Mouse (Mus musculus): Measurements from ENCODE around the gene Ptger3. TPM values are rescaled to one million over a fixed set of nuclear protein-coding genes. Genes with fewer than 3 reads are reported as not detected.

Gene Ptger3
- total RNA-seq, 2 experiments from 2014 or later, result 0.65 to 0.67 TPM

DNA sequence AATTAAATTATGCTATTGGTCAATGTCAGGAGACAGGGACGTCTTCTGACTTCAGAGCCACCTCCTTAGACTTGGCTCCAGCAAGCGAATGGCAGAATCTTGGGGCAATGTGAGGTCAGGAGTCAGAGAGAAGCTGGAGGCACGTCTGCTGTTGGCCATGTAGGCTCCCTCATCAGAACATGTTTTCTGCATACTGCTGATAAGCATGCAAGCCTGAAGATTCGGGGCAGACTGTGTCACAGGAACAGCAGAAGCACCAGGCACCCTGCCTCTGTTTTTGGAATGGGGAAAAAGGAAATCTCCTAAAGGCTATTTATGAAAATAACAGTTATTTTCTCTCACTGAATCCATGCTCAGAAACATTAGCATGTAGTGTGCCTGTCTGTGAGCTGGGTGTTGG lies 13.6 kb downstream of the Ptger3 start:
- no peak for DNase-seq
- intact Hi-C loops (cut with DNase I), result no loop called here

GRCm38 (mm10) chr3:157581755-157582154 lies 15.1 kb downstream of the Ptger3 start:
- no peak for DNase-seq
- intact Hi-C loops (cut with DNase I), result no loop called here

GRCm38 (mm10) chr3:157582626-157583405 lies 16.1 kb downstream of the Ptger3 start:
- intact Hi-C loops (cut with DNase I), result no loop called here
- DNase-seq, result no peak

- intact Hi-C loops (cut with DNase I), result no loop called here
- DNase-seq, result no peak
Observed at GRCm38 (mm10) chr3:157597837-157598379, 31.2 kb downstream of the Ptger3 start.

- no peak for DNase-seq
- intact Hi-C loops (cut with DNase I), result no loop called here
Observed at GRCm38 (mm10) chr3:157604684-157605410, 38.2 kb downstream of the Ptger3 start.

GRCm38 (mm10) chr3:157605411-157605740 lies 38.7 kb downstream of the Ptger3 start:
- no peak for DNase-seq
- intact Hi-C loops (cut with DNase I), result no loop called here

DNA sequence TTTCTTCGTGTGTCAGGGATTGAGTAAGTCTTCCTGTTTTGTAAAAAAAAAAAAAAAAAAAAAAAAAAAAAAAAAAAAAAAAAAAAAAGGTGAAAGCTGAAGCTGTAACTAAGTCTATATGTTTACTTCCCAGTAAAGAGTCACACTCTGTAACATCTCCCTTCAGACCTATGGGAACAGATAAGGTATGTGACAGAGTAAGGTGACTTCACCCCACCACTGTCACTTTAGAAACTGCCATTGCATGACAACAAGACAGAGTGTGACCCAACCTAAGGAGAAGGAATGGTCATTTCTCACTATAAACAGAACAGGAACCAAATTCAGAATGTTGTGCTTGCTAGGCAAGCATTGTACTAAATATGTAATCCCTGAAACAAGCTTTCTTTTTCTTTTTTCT lies 46.9 kb downstream of the Ptger3 start:
- no peak for DNase-seq
- intact Hi-C loops (cut with DNase I), result no loop called here

- no peak for DNase-seq
- intact Hi-C loops (cut with DNase I), result no loop called here
Observed at GRCm38 (mm10) chr3:157616949-157617348, 50.3 kb downstream of the Ptger3 start.

GRCm38 (mm10) chr3:157627407-157627806 lies 60.7 kb downstream of the Ptger3 start:
- intact Hi-C loops (cut with DNase I), result no loop called here
- DNase-seq, result no peak

DNA sequence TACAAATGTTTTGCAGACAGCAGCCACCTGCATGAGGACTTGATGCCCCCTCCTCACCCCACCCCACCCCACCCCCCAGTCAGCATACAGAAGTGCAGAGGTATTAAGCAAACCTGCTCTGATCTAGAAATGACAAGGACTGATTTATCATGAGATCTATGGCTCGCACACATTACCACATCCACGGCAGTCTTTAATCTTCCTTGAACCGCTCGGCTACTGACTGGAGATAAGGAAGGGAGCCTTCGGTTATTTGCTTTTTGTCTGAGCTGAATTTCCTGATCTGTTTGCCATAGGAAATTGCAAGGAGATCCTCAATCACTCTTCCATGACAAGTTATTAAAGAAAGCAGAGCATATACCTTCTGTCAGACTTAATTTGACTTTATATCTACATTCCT lies 64.0 kb downstream of the Ptger3 start:
- no peak for DNase-seq
- intact Hi-C loops (cut with DNase I), result no loop called here

GRCm38 (mm10) chr3:157631383-157631782 lies 64.7 kb downstream of the Ptger3 start:
- no peak for DNase-seq
- intact Hi-C loops (cut with DNase I), result no loop called here

DNA sequence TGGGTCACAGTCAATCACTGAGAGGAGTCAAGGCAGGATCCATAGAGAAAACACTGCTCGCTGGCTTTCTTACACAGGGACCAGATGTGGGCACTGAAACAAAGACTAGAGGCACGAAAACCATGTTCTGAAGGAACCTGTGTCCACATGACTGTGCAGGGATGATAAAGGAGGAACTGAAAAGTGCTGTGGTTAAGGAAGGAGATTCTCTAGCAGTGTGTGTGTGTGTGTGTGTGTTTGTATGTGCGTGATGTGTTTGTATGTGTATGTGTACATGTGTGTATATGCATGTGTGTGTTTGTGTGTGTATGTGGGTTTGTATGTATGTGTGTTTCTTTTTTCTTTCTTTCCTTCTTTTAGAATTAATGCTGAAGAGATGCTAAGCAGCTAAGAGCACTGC lies 67.7 kb downstream of the Ptger3 start:
- intact Hi-C loops (cut with DNase I), result no loop called here
- no peak for DNase-seq

GRCm38 (mm10) chr3:157635713-157636112 lies 69.0 kb downstream of the Ptger3 start:
- no peak for DNase-seq
- intact Hi-C loops (cut with DNase I), result no loop called here

DNA sequence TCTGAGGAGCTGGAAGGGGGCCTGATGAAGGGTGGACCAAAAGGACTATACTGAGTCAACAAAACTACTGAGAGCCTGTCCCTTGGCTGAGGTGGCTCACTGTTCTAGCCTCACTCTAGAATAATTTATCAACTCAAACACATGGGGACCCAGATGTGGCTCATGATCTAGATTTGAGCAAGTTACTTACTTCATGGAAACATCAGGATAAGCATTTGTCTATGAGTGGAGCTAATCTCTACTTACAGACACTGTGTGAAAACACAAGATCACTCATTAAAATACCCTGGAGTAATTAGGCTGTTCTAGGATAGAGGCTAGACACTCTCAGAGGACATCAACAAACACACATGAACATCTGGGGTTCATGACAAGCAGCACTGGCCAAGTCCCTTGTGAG lies 70.2 kb downstream of the Ptger3 start:
- intact Hi-C loops (cut with DNase I), result no loop called here
- no peak for DNase-seq

DNA sequence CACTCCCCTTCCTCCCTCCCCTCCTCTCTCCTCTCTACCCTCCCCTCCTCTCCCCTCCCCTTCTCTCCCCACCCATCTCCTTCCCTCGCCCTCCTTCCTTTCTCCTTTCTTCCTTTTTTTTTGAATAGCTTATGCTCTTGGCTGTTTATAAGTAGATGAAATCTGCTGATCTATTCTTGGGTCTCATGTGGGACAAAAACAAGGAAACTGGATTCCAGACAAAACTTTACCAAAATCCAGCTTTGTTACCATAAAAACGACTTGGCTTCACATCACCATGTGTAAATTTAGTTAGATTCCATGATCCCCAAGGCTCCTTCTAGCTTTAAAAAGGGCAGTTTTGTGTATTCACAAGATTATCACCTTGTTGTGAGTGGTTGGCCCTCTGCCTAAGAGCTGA lies 70.6 kb downstream of the Ptger3 start:
- intact Hi-C loops (cut with DNase I), result no loop called here
- no peak for DNase-seq

GRCm38 (mm10) chr3:157641634-157642033 lies 74.9 kb downstream of the Ptger3 start:
- intact Hi-C loops (cut with DNase I), result loop anchor here (2.0 kb wide), 1 partner anchor 13 kb away; no protein-coding TSS in a partner anchor
- DNase-seq, result no peak

DNA sequence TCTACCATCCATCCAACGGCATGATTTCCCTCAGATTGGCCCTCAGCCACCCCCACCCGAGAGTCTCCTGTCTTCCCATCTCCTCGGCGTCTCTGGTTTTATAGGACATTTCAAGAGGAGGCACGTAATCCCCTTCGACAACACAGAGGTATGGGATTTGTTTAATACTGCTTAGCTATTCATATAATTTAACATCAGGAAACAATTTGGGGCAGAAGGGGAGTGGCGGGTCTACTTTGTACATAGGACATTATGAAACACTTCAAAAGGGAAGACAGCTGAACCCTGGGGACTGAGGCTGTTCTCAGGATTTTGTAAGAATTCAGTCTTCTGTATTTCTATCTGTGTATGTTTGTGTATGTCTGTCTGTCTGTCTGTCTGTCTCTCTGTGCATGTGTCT lies 94.9 kb downstream of the Ptger3 start:
- intact Hi-C loops (cut with DNase I), result no loop called here
- no peak for DNase-seq

DNA sequence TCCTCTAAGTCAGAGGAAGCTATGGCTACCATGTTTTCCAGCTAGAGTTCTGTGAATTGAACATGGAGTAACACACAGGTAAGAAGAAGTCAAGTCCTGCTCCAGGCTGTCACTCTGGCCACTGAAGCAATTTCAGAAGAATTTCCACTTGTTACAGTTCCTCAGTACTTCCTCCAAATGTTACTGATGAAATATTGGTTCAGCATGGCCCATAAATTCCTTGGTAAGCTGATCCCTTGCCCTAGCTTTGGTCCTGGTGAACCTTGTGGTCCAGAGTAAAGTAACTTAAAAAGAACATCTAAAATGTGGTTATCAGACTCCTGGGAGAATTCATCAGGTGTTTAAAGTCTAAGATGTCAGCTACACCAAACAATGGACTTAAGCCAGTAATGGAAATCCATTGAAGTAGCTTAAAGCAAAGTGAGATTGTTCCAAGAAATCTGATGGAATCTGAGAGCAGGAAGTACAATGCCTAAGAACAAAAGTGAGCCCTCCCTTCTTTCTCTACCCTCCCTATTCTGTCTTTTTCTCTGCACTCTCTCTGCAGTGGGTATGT lies 97.9 kb downstream of the Ptger3 start:
- DNase-seq, result no peak
- intact Hi-C loops (cut with DNase I), result no loop called here

GRCm38 (mm10) chr3:157665471-157665870 lies 98.8 kb downstream of the Ptger3 start:
- intact Hi-C loops (cut with DNase I), result no loop called here
- DNase-seq, result no peak

GRCm38 (mm10) chr3:157666142-157666541 lies 99.5 kb downstream of the Ptger3 start:
- intact Hi-C loops (cut with DNase I), result no loop called here
- no peak for DNase-seq

- intact Hi-C loops (cut with DNase I), result no loop called here
- DNase-seq, result no peak
Observed at GRCm38 (mm10) chr3:157686105-157686504, 119.4 kb downstream of the Ptger3 start.

Measured in heart, postnatal 10 days (tissue).